Mouse (Mus musculus): ENCODE data around the gene Tmtc1.

Gene Tmtc1

GRCm38 (mm10) chr6:148420387-148420786, 23.8 kb downstream of the Tmtc1 start:
- no peak for DNase-seq (ENCODE audit: low spot score)

DNA sequence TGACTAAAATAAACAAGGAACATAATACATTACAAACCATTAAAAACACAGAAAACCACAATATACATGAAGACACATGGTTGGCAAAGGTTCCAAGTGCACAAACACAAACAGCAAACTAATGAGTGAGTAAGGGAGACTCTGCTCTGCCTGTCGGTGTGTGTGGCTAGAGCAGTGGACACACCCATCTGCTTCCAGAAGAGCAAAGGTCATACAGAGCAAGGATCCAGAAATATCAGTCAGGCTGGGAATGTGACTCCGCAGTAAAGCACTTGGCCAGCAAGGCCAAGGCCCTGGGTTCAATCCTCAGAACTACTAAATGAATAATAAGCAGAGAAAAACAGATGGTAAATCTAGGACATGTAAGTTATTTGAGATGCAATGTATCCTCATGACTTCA, 27.6 kb downstream of the Tmtc1 start:
- no peak for DNase-seq (ENCODE audit: low spot score)

DNA sequence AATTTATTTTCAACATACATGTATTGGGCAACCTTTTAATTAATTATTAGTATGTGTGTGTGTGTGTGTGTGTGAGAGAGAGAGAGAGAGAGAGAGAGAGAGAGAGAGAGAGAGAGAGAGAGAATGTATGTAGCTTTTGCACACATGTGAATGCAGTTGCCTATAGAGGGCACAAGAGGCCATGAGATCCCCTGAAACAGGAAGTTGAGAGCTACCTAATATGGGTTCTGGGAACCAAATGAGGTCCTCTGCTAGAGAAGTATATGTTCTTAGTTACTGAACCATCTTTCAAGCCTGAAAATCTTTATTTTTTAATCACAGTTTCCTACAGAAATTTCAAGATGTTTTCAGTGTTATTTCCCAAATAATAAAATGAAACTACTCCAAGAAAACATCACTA, 30.6 kb downstream of the Tmtc1 start:
- DNase-seq (ENCODE audit: low spot score), result no peak

DNA sequence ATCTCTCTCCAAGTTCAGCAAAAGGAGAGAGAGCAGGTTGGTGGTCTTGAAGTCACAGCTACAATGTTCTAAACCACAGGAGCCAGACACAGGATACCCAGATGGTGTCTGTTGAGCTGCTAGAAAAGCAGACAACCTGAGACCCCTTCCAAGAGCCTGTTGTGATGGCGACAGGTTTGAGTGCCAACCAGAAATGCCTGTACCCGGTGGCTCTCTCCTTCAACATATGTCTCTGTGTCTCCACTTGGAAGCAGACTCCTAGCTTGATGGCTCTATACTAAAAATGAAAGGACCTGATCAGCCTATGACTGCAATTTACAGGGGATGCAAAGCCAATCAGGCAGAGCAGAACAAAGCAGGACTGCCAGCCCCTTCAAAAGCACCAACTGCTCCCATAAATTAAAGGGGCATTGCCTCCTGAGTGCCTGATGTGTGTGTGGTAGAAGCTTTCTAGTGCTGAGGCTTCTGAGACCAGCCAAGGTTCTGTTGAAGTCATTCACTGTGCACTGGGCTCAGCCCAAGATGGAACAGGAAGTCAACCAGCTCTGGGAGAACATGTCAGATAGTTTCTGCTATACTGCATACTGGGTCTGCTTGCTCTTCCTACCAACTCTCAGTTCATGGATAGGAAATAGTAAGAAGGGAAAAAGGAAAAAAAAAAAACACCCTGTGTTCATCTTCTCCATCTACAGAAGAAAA, 37.2 kb downstream of the Tmtc1 start:
- no peak for DNase-seq (ENCODE audit: low spot score)

GRCm38 (mm10) chr6:148405599-148405998, 38.6 kb downstream of the Tmtc1 start:
- DNase-seq (ENCODE audit: low spot score), result no peak

- DNase-seq (ENCODE audit: low spot score), result peak; percentile 31
These were observed 39.7 kb downstream of the Tmtc1 start for GRCm38 (mm10) chr6:148404500-148404899.

DNA sequence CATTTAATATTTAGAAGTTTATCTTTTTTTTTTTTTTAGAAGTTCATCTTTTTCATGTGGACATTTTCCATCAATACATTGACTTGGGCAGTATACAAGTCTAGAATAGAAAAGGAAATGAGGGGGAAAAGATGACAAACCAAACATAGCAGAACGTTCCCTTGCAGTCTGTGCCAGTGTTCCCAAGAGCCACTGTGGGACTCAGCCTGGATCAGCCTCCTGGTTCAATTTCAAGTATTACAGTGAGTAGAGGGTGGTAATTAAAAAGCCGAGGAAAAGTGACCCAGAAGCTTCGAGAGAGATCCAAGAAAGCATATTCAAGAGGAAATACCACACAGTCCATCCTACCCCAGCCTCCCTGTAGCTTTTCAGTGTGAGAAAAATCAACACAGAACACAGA, 40.4 kb downstream of the Tmtc1 start:
- DNase-seq (ENCODE audit: low spot score), result no peak

GRCm38 (mm10) chr6:148401031-148401430, 43.2 kb downstream of the Tmtc1 start:
- DNase-seq (ENCODE audit: low spot score), result no peak

DNA sequence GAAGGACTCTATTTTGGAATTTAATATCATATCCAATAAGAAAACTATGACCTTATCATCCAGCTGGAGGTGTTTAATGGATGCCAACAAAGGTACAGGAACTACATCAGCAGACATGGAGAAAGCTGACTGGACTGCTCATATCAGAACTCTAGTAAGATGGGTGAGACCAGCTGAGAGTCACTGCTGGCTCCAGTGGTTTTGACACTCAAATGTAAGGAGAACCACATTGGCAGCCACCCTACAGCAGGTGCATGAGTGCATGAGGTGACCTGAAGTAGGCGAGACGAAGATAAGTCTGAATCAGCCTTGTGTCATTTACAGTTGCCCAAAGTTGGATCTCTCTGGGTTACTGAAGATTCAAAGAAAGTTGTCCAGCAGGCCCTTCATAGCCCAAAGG, 44.6 kb downstream of the Tmtc1 start:
- DNase-seq (ENCODE audit: low spot score), result no peak

GRCm38 (mm10) chr6:148398888-148399287, 45.3 kb downstream of the Tmtc1 start:
- DNase-seq (ENCODE audit: low spot score), result no peak

- DNase-seq (ENCODE audit: low spot score), result no peak
These were observed 46.9 kb downstream of the Tmtc1 start for GRCm38 (mm10) chr6:148397270-148397669.

GRCm38 (mm10) chr6:148395272-148395671, 48.9 kb downstream of the Tmtc1 start:
- no peak for DNase-seq (ENCODE audit: low spot score)

DNA sequence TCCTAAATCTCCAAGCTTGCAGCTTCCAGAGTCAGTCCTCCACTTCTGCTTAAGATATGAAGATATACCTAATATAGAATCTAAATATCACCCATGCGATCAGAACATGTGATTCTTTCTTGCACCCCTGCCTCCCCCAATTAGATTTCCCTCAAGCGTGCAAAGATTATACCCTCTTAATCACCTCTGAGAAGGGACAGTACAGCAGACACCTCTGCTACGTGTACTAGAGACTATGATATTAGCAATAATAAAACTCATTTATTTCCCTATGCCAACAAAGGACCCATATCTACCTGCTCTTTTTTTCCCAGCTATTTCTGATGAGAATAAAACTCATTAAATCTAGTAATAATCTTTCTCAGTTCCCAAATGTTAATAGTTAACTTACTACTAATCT, 49.9 kb downstream of the Tmtc1 start:
- DNase-seq (ENCODE audit: low spot score), result no peak

GRCm38 (mm10) chr6:148392147-148392546, 52.0 kb downstream of the Tmtc1 start:
- no peak for DNase-seq (ENCODE audit: low spot score)

- no peak for DNase-seq (ENCODE audit: low spot score)
These were observed 52.9 kb downstream of the Tmtc1 start for GRCm38 (mm10) chr6:148391286-148391685.

DNA sequence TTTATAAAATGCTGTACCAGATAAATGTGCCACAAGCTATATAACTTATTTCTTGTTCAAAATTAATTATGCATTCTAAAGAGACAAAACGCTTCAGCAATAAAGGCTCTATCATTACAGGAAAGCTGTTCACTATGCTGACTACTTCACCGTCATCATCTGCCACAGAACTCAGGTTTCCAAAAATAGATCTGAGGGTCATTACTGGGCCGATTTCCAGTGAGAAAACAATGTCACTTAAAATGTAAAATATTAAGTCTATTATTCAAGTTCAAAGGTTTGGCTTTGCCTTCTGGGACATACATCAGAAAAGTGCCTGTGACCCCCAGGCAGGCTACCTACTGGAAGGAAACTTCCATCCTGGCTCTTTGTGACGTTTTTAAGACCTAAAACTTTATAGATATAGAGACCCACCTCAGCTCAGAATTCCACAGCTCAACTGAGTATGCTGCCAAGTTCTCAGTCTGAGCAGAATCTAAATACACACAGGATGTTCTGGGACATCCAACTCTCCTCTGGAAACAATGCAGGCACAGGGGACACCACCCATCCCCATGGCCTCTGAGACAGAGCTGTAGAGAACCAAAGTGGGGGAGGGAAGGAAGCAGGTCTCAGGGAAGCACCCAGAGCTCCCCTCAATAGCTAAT, 53.4 kb downstream of the Tmtc1 start:
- DNase-seq (ENCODE audit: low spot score), result no peak

- no peak for DNase-seq (ENCODE audit: low spot score)
These were observed 56.2 kb downstream of the Tmtc1 start for GRCm38 (mm10) chr6:148387990-148388389.

GRCm38 (mm10) chr6:148384111-148384895, 59.9 kb downstream of the Tmtc1 start:
- no peak for DNase-seq (ENCODE audit: low spot score)

- DNase-seq (ENCODE audit: low spot score), result no peak
These were observed 62.9 kb downstream of the Tmtc1 start for GRCm38 (mm10) chr6:148381163-148381782.

- DNase-seq (ENCODE audit: low spot score), result no peak
These were observed 68.5 kb downstream of the Tmtc1 start for GRCm38 (mm10) chr6:148375618-148376209.

DNA sequence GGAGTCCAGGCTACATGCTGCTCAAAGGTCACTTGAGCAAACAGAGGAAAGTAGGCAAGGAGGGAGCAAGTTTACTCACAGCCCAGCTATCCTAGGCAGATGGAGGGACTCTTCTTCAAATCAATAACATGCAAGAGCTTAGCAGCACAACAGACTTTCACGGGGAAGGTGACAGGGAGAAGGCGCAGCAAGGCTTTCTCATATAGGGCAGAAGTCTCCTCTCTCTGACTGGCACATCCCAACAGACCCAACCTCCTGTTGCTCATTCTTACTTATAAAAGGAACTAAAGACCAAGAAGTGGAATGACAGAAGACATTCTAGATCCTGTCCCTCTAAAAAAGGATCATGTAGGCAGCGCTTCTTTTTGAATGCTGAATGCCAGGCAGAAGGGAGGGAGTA, 69.2 kb downstream of the Tmtc1 start:
- DNase-seq (ENCODE audit: low spot score), result no peak

GRCm38 (mm10) chr6:148373444-148373843, 70.7 kb downstream of the Tmtc1 start:
- no peak for DNase-seq (ENCODE audit: low spot score)
